21 mouse cellular contexts compared by ENCODE assay signal in the genomic region with DNA sequence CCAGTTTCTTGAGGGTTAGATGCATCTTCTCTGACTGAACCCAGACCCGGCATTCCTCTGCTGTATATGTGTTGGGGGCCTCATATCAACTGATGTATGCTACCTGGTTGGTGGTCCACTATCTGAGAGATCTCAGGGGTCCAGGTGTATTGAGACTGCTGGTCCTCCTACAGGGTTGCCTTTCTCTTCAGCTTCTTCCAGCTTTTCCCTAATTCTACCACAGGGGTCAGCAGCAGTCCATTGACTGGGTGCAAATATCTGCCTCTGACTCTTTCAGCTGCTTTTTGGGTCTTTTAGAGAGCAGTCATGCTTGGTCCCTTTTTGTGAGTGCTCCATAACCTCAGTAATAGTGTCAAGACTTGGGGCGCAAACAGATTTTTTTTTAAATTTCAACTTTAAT. TPM values are rescaled to one million over a fixed set of nuclear protein-coding genes. Genes with fewer than 3 reads are reported as not detected.
"Had no signal": no experiment of that assay in that cellular context is flagged by ENCODE, and none has a peak within 500 bp of the region (broad histone marks: within the 10 kb centered on the region; RNA-seq: fewer than 3 reads in every experiment).

No protein-coding gene starts in this region.

- H3K9me3 ChIP-seq: stomach, embryonic 15.5 days had no signal

- ATAC-seq: inflammation-experienced regulatory T-cells, adult 6 months; midbrain, embryonic 16.5 days had no signal

- H3K27ac ChIP-seq: limb, embryonic 12.5 days; macrophage; midbrain, embryonic 12.5 days; stomach, embryonic 15.5 days had no signal

- H3K4me2 ChIP-seq: limb, embryonic 12.5 days; midbrain, embryonic 12.5 days; stomach, embryonic 15.5 days had no signal

- H3K36me3 ChIP-seq: limb, embryonic 12.5 days; midbrain, embryonic 12.5 days; stomach, embryonic 15.5 days had no signal

- H3K4me3 ChIP-seq: limb, embryonic 12.5 days; megakaryocyte, embryonic 14.5 days; midbrain, embryonic 12.5 days; stomach, embryonic 15.5 days had no signal

- DNase-seq: kidney, adult 18-20 months; kidney, postnatal 14 days; lung, postnatal 14 days; right cerebral cortex, postnatal 14 days; thymus, postnatal 36 days had no signal

- H3K27me3 ChIP-seq: limb, embryonic 12.5 days; megakaryocyte, embryonic 14.5 days; midbrain, embryonic 12.5 days; stomach, embryonic 15.5 days had no signal

- H3K4me1 ChIP-seq: limb, embryonic 12.5 days; midbrain, embryonic 12.5 days; stomach, embryonic 15.5 days had no signal

- H3K9ac ChIP-seq: limb, embryonic 12.5 days; midbrain, embryonic 12.5 days; stomach, embryonic 15.5 days had no signal

RNA-seq across cellular contexts. Expression of a gene that starts 9.0 kb away (rescaled TPM):
- total RNA-seq: layer of hippocampus, adult 18-20 months; layer of hippocampus, postnatal 10 days; left cerebral cortex, postnatal 36 days; liver, adult 2 months had no signal
- polyA plus RNA-seq: inflammation-experienced regulatory T-cells, adult 6 months; kidney, embryonic 14.5 days; limb, embryonic 12.5 days; liver, adult 2 months; liver, embryonic 16.5 days; macrophage; midbrain, embryonic 12.5 days; midbrain, embryonic 16.5 days; neural tube, embryonic 14.5 days; spleen, adult 2 months; stomach, embryonic 15.5 days; thymus, postnatal 0 days had no signal
